Mouse (Mus musculus) embryonic facial prominence, embryonic 15.5 days (tissue): Measurements from ENCODE around the gene Sf3a3. TPM values are rescaled to one million over a fixed set of nuclear protein-coding genes. Genes with fewer than 3 reads are reported as not detected.
A peak's percentile ranks its signal among the peaks of the same experiment; 100 is the strongest.

ENCODE experiments used
- ATAC-seq: fragments of 200-750 bp; cut with Nextera tagmentation; 2 replicates; pipeline ENCODE4 v1.8.0; 2017; ENCODE audit warnings: low read depth, moderate TSS enrichment; ENCODE audit not compliant: insufficient number of reproducible peaks, low FRiP score, low TSS enrichment
- H3K27ac ChIP-seq: fragments of 300-500 bp; sonication (generic); replicated peaks from 2 replicates; pipeline ENCODE4 v1.5.1; 2015; ENCODE audit warnings: mild to moderate bottlenecking, inconsistent platforms
- H3K27me3 ChIP-seq: fragments of 300-500 bp; sonication (generic); 2 replicates; pipeline ENCODE4 v1.6.1; 2015; ENCODE audit warnings: inconsistent platforms
- H3K36me3 ChIP-seq: fragments of 300-500 bp; sonication (generic); 2 replicates; pipeline ENCODE4 v1.6.1; 2015; ENCODE audit warnings: mild to moderate bottlenecking, inconsistent platforms
- H3K4me1 ChIP-seq: fragments of 300-500 bp; sonication (generic); 2 replicates; pipeline ENCODE4 v1.6.1; 2015; ENCODE audit warnings: inconsistent platforms
- H3K4me2 ChIP-seq: fragments of 300-500 bp; sonication (generic); replicated peaks from 2 replicates; pipeline ENCODE4 v1.6.1; 2015; ENCODE audit warnings: mild to moderate bottlenecking, inconsistent platforms
- H3K4me3 ChIP-seq: fragments of 300-500 bp; sonication (generic); replicated peaks from 2 replicates; pipeline ENCODE4 v1.5.1; 2015; ENCODE audit warnings: mild to moderate bottlenecking, inconsistent platforms
- H3K9ac ChIP-seq: fragments of 300-500 bp; sonication (generic); 2 replicates; pipeline ENCODE4 v1.6.1; 2015; ENCODE audit warnings: inconsistent platforms
- H3K9me3 ChIP-seq: fragments of 300-500 bp; sonication (generic); replicated peaks from 2 replicates; pipeline ENCODE4 v1.6.1; 2016; ENCODE audit warnings: inconsistent platforms
- WGBS: fragments of 180-500 bp; shearing (Covaris S2); methylation state at CpG from one replicate; pipeline ENCODE4 v1.1.7; 2015; 5-methylcytosine and 5-hydroxymethylcytosine counted together
- polyA plus RNA-seq: library from polyadenylated mRNA; unstranded; fragments of >200 nt; fragmentation: Nextera tagmentation; extraction: Ambion mirVana; gene quantifications from 2 replicates; pipeline ENCODE4 v1.2.1, GENCODE M21; 2015

The Sf3a3 gene
- polyA plus RNA-seq, 1 experiment from 2014 or later, result 141 TPM

- no peak overlapping the region for H3K27ac ChIP-seq
- H3K36me3 ChIP-seq, result peaks cover 14% of the 10 kb centered on the region
- peaks cover 14% of the 10 kb centered on the region for H3K4me1 ChIP-seq
- no peak overlapping the region for H3K4me3 ChIP-seq
- H3K9ac ChIP-seq, result no peak overlapping the region
- no peaks in the 10 kb centered on the region for H3K9me3 ChIP-seq
- no peaks in the 10 kb centered on the region for H3K27me3 ChIP-seq
- peak overlapping the region; percentile 62; the same call in 1 of the 2 replicates for H3K4me2 ChIP-seq
- WGBS, result 88% methylated on average over 11 of the region's 11 CpGs
- ATAC-seq, result no peak
These were observed 28.3 kb downstream of the Sf3a3 start for GRCm38 (mm10) chr4:124742839-124743238.

- H3K9ac ChIP-seq, result no peak overlapping the region
- no peaks in the 10 kb centered on the region for H3K27me3 ChIP-seq
- no peak overlapping the region for H3K4me3 ChIP-seq
- no peak for ATAC-seq
- 81% methylated on average over 7 of the region's 7 CpGs for WGBS
- H3K4me2 ChIP-seq, result no peak overlapping the region
- H3K4me1 ChIP-seq, result peaks cover 9% of the 10 kb centered on the region
- H3K27ac ChIP-seq, result no peak overlapping the region
- no peaks in the 10 kb centered on the region for H3K9me3 ChIP-seq
- peaks cover 18% of the 10 kb centered on the region for H3K36me3 ChIP-seq
These were observed 32.0 kb downstream of the Sf3a3 start for GRCm38 (mm10) chr4:124746577-124746976.

- no peak for ATAC-seq
- no peak overlapping the region for H3K9ac ChIP-seq
- no peak overlapping the region for H3K27ac ChIP-seq
- 55% methylated on average over 4 of the region's 4 CpGs for WGBS
- peaks cover 18% of the 10 kb centered on the region for H3K36me3 ChIP-seq
- no peaks in the 10 kb centered on the region for H3K27me3 ChIP-seq
- no peak overlapping the region for H3K4me3 ChIP-seq
- H3K4me2 ChIP-seq, result no peak overlapping the region
- H3K4me1 ChIP-seq, result peaks cover 12% of the 10 kb centered on the region
- no peaks in the 10 kb centered on the region for H3K9me3 ChIP-seq
These were observed 33.3 kb downstream of the Sf3a3 start for GRCm38 (mm10) chr4:124747851-124748250.

DNA sequence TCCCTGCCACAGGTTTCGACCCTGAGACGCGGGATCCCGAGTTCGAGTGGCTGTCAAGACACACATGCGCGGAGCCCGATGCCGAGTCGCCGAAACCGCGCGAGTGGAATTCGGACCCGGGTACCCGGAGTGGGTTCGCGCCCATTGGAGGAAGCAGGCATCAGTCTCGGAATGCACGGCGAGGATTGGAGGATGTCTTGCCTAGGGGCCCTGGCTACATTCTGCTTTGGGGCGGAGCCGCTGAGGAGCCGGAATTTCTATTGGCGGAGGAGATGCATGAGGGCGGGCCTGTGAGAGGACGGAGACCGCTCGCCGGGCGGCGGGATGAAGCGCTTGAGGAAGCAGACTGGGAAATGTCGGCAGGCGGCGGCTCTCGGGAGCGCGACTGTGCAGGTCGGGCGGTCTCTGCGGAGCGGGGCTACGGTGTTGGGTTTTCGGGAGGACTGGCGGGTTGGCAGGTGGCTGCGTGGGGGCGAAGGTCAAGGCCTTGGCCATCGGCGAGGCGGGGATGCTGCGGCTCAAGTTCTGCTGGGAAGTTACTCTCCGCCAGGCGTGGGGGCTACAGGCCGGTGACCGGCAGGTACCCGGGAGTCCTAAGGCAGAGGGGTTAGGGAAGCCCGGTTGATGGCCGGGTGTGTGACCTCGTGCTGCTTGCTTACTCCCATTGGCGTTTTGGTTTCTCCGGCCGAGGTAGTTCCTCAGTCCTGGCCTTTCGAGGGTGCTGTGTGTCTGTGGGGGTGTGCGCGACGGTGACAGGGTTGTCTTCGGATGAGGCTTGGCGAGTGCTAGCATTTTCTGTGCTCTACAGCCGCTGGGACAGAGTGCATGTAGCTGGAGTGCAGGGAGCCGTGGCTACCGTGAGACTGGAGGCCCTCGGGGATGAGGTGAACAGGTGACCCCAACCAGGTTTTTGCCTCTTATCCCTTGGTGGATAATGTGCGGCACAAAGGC is 37.0 kb downstream of the Sf3a3 start:
- no peak overlapping the region; the same call in 1 of the 2 replicates for H3K27ac ChIP-seq
- peak overlapping the region; percentile 82 for H3K4me3 ChIP-seq
- peak overlapping the region; percentile 59 for H3K9ac ChIP-seq
- H3K4me1 ChIP-seq, result peaks cover 15% of the 10 kb centered on the region
- peak; percentile 99 for ATAC-seq
- H3K27me3 ChIP-seq, result no peaks in the 10 kb centered on the region
- H3K4me2 ChIP-seq, result peak overlapping the region; percentile 88
- whole genome bisulfite sequencing, result under 1% methylated on average over 75 of the region's 75 CpGs
- no peaks in the 10 kb centered on the region for H3K9me3 ChIP-seq
- peaks cover 7% of the 10 kb centered on the region for H3K36me3 ChIP-seq

- Histone ChIP-seq H3K4me3 (peak overlapping the region; percentile 82), H3K4me2 (peak overlapping the region; percentile 88), H3K36me3 (peaks cover 4% of the 10 kb centered on the region), H3K27ac (no peak overlapping the region), H3K27me3 (no peaks in the 10 kb centered on the region), H3K4me1 (peaks cover 15% of the 10 kb centered on the region), H3K9ac (peak overlapping the region; percentile 59), H3K9me3 (no peaks in the 10 kb centered on the region)
- whole genome bisulfite sequencing, result 18% methylated on average over 15 of the region's 15 CpGs
- no peak for ATAC-seq
These were observed 38.0 kb downstream of the Sf3a3 start for GRCm38 (mm10) chr4:124752281-124753199.

GRCm38 (mm10) chr4:124755526-124755925 is 41.0 kb downstream of the Sf3a3 start:
- Histone ChIP-seq H3K9ac (no peak overlapping the region), H3K27ac (0 out of 2 replicates have a peak overlapping the region, but pooled peaks have one; percentile 11), H3K4me3 (no peak overlapping the region), H3K4me2 (no peak overlapping the region), H3K27me3 (no peaks in the 10 kb centered on the region), H3K36me3 (0 out of 2 replicates have a peak, but pooled peaks cover 5% of the 10 kb centered on the region), H3K9me3 (no peaks in the 10 kb centered on the region), H3K4me1 (peaks cover 15% of the 10 kb centered on the region)
- ATAC-seq, result no peak
- WGBS, result 41% methylated on average over 7 of the region's 7 CpGs

DNA sequence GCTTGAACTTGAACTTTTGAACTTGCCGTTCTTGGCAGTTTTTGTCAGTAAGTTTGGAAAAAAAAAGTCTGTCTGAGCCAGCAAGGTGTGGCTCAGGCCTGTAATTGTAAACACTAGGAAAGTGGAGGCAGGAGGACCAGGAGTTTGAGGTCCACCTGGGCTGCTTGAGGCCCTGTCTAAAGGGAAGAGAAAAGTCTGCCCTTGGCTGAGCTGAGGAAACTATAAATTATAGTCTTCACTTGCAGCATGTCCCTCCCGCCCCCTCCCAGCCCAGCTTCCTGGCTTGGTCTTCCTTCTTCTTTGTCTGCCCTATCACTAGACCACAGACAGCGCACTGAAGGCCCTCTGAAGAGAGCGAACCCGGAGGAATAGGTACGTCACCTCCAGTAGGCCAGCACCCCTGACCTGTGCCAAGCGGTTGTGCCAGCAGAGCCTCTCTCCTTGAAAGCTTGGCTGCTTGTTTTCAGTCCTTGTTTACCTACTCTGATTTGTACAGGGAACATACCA is 44.8 kb downstream of the Sf3a3 start:
- 0 out of 2 replicates have a peak, but pooled peaks cover 5% of the 10 kb centered on the region for H3K36me3 ChIP-seq
- H3K9ac ChIP-seq, result no peak overlapping the region
- no peak overlapping the region for H3K27ac ChIP-seq
- 84% methylated on average over 7 of the region's 7 CpGs for WGBS
- H3K4me2 ChIP-seq, result no peak overlapping the region
- peaks cover 5% of the 10 kb centered on the region for H3K4me1 ChIP-seq
- no peak overlapping the region for H3K4me3 ChIP-seq
- no peaks in the 10 kb centered on the region for H3K9me3 ChIP-seq
- no peak for ATAC-seq
- H3K27me3 ChIP-seq, result no peaks in the 10 kb centered on the region

GRCm38 (mm10) chr4:124761201-124761600 is 46.6 kb downstream of the Sf3a3 start:
- WGBS, result 62% methylated on average over 1 of the region's 1 CpGs

GRCm38 (mm10) chr4:124762858-124763452 is 48.4 kb downstream of the Sf3a3 start:
- Histone ChIP-seq H3K4me3 (no peak overlapping the region), H3K9ac (no peak overlapping the region), H3K4me1 (no peaks in the 10 kb centered on the region), H3K27ac (no peak overlapping the region), H3K9me3 (no peaks in the 10 kb centered on the region), H3K4me2 (no peak overlapping the region), H3K27me3 (no peaks in the 10 kb centered on the region), H3K36me3 (0 out of 2 replicates have a peak, but pooled peaks cover 5% of the 10 kb centered on the region)
- no peak for ATAC-seq
- WGBS, result 76% methylated on average over 6 of the region's 6 CpGs

More at GRCm38 (mm10) chr4:124761201-124761600, 46.6 kb downstream of the Sf3a3 start:
- H3K36me3 ChIP-seq, result 0 out of 2 replicates have a peak, but pooled peaks cover 5% of the 10 kb centered on the region
- ATAC-seq, result no peak
- H3K27me3 ChIP-seq, result no peaks in the 10 kb centered on the region
- H3K9ac ChIP-seq, result no peak overlapping the region
- H3K4me3 ChIP-seq, result no peak overlapping the region
- H3K4me2 ChIP-seq, result no peak overlapping the region
- no peak overlapping the region for H3K27ac ChIP-seq
- no peaks in the 10 kb centered on the region for H3K4me1 ChIP-seq
- no peaks in the 10 kb centered on the region for H3K9me3 ChIP-seq

- H3K4me3 ChIP-seq, result no peak overlapping the region
- H3K36me3 ChIP-seq, result no peaks in the 10 kb centered on the region
- no peak for ATAC-seq
- no peaks in the 10 kb centered on the region for H3K4me1 ChIP-seq
- H3K9ac ChIP-seq, result no peak overlapping the region
- H3K9me3 ChIP-seq, result no peaks in the 10 kb centered on the region
- no peak overlapping the region for H3K27ac ChIP-seq
- no peaks in the 10 kb centered on the region for H3K27me3 ChIP-seq
- 87% methylated on average over 23 of the region's 23 CpGs for WGBS
- H3K4me2 ChIP-seq, result no peak overlapping the region
These were observed 51.4 kb downstream of the Sf3a3 start for GRCm38 (mm10) chr4:124765802-124766565.
